Mouse (Mus musculus) T-helper 1 cell (primary cell): ENCODE data around the gene Golga1.

Experiments used
- in situ Hi-C: fragments of 300-600 bp; cut with MboI, MseI; formaldehyde crosslinking; loops from one replicate; pipeline ENCODE4 v1.15.1; 2025; ENCODE audit warnings: high pct_unique_total_duplicates

Golga1 gene

GRCm38 (mm10) chr2:38975941-38976805, 89.2 kb downstream of the Golga1 start:
- in situ Hi-C loops, result no loop called here

GRCm38 (mm10) chr2:38975181-38975580, 90.2 kb downstream of the Golga1 start:
- in situ Hi-C loops, result no loop called here

- in situ Hi-C loops, result no loop called here
Observed at GRCm38 (mm10) chr2:38974171-38974570, 91.2 kb downstream of the Golga1 start.

- in situ Hi-C loops, result no loop called here
Observed at GRCm38 (mm10) chr2:38973701-38974100, 91.6 kb downstream of the Golga1 start.

- in situ Hi-C loops, result no loop called here
Observed at GRCm38 (mm10) chr2:38973223-38973622, 92.1 kb downstream of the Golga1 start.

DNA sequence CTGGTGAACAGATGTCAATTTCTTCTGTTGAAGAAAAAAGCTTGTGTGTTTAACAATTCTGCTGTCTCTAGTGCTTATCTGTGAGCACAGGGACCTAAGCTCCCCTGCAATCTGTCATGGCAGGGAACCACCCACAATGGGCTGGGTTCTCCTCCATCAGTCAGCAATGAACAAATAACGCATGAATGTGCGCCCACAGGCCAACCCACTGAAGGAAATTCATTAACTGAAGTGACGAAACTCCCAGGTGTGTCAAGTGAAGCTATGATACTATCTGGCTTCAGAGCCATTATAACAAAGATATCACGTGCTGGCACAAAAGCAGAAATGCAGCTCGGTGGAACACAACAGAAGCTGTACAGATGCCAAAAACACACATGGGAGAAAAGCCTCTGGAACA, 95.3 kb downstream of the Golga1 start:
- in situ Hi-C loops, result no loop called here

DNA sequence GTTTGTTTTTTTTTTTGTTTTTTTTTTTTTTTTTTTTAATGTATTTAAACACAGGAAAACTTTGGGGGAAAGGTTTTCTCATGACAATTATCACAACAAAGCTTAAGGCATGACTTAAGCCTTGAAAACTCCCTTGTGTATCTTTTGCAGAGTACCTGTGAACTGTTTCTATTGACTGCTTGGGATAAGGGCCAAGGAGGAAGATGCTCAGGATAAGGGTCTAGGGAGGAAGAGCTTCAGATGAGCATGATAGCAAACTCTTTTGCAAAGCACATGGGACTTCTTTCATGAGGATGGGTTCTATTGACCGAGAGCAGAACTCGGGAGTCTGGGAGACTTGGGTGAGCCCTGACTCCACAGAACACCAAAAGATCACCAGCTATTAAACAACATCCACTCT, 95.7 kb downstream of the Golga1 start:
- in situ Hi-C loops, result no loop called here
